Mouse (Mus musculus) intestine, postnatal 0 days (tissue): ENCODE data around the gene Napsa. TPM values are rescaled to one million over a fixed set of nuclear protein-coding genes. Genes with fewer than 3 reads are reported as not detected.

Experiments
- ATAC-seq: fragments of 200-750 bp; cut with Nextera tagmentation; 2 replicates; pipeline ENCODE4 v1.8.0; 2017; ENCODE audit warnings: mild to moderate bottlenecking, moderate TSS enrichment, moderate library complexity
- H3K27ac ChIP-seq: fragments of 300-500 bp; sonication (generic); 2 replicates; pipeline ENCODE4 v1.5.1; 2014; ENCODE audit warnings: mild to moderate bottlenecking, low read depth, low read length, moderate library complexity
- H3K27me3 ChIP-seq: fragments of 300-500 bp; sonication (generic); replicated peaks from 2 replicates; pipeline ENCODE4 v1.6.1; 2014; ENCODE audit warnings: low read length, mixed read lengths; ENCODE audit not compliant: control insufficient read depth, insufficient read depth
- H3K36me3 ChIP-seq: fragments of 300-500 bp; sonication (generic); 2 replicates; pipeline ENCODE4 v1.6.1; 2014; ENCODE audit warnings: mild to moderate bottlenecking, moderate library complexity; ENCODE audit not compliant: control insufficient read depth, insufficient read depth
- H3K4me1 ChIP-seq: fragments of 300-500 bp; sonication (generic); replicated peaks from 2 replicates; pipeline ENCODE4 v1.6.1; 2014; ENCODE audit warnings: antibody characterized with exemption, low read length, mixed read lengths; ENCODE audit not compliant: control insufficient read depth, insufficient read depth
- H3K4me2 ChIP-seq: fragments of 300-500 bp; sonication (generic); replicated peaks from 2 replicates; pipeline ENCODE4 v1.6.1; 2014; ENCODE audit warnings: low read depth, mild to moderate bottlenecking, moderate library complexity
- H3K4me3 ChIP-seq: fragments of 300-500 bp; sonication (generic); 2 replicates; pipeline ENCODE4 v1.5.1; 2014; ENCODE audit warnings: low read depth, low read length
- H3K9ac ChIP-seq: fragments of 300-500 bp; sonication (generic); 2 replicates; pipeline ENCODE4 v1.6.1; 2014; ENCODE audit warnings: mild to moderate bottlenecking, low read depth, low read length
- H3K9me3 ChIP-seq: fragments of 300-500 bp; sonication (generic); 2 replicates; pipeline ENCODE4 v1.6.1; 2016; ENCODE audit warnings: mixed run types; ENCODE audit not compliant: control insufficient read depth
- CTCF ChIP-seq: sonication (generic); IDR thresholded peaks from 2 replicates; pipeline ENCODE4 v1.5.1; 2016; ENCODE audit warnings: low read depth, mild to moderate bottlenecking, control low read depth, antibody characterized with exemption, moderate library complexity
- WGBS: fragments of 180-500 bp; shearing (Covaris S2); extraction: QIAGEN DNeasy Blood & Tissue Kit; methylation state at CpG from one replicate; pipeline ENCODE4 v1.1.7; 2014; 5-methylcytosine and 5-hydroxymethylcytosine counted together
- polyA plus RNA-seq: library from polyadenylated mRNA; unstranded; fragments of >200 nt; fragmentation: Nextera tagmentation; extraction: Ambion mirVana; gene quantifications from 2 replicates; pipeline ENCODE4 v1.2.1, GENCODE M21; 2015

The Napsa gene
- polyA plus RNA-seq, 1 experiment from 2014 or later = 0.99 TPM

GRCm38 (mm10) chr7:44537009-44537408 is 35.2 kb upstream of the Napsa start:
- no peak overlapping the region for H3K4me3 ChIP-seq
- WGBS = 72% methylated on average over 7 of the region's 7 CpGs
- no peak for ATAC-seq
- no peaks in the 10 kb centered on the region for H3K9me3 ChIP-seq
- no peaks in the 10 kb centered on the region for H3K27me3 ChIP-seq
- H3K4me2 ChIP-seq = no peak overlapping the region
- H3K27ac ChIP-seq = no peak overlapping the region
- no peak for TF ChIP-seq CTCF
- H3K4me1 ChIP-seq = no peaks in the 10 kb centered on the region
- peaks cover 60% of the 10 kb centered on the region for H3K36me3 ChIP-seq
- no peak overlapping the region for H3K9ac ChIP-seq

GRCm38 (mm10) chr7:44537496-44537895 is 34.7 kb upstream of the Napsa start:
- WGBS = 89% methylated on average over 13 of the region's 13 CpGs
- Histone ChIP-seq H3K27ac (no peak overlapping the region), H3K9ac (no peak overlapping the region), H3K9me3 (no peaks in the 10 kb centered on the region), H3K36me3 (peaks cover 65% of the 10 kb centered on the region), H3K4me2 (no peak overlapping the region), H3K4me1 (no peaks in the 10 kb centered on the region), H3K4me3 (no peak overlapping the region), H3K27me3 (no peaks in the 10 kb centered on the region)
- no peak for ATAC-seq
- no peak for TF ChIP-seq CTCF

- no peak overlapping the region for H3K9ac ChIP-seq
- no peak overlapping the region for H3K4me2 ChIP-seq
- ATAC-seq = no peak
- H3K36me3 ChIP-seq = peaks cover 71% of the 10 kb centered on the region
- WGBS = 91% methylated on average over 41 of the region's 41 CpGs
- no peak overlapping the region for H3K27ac ChIP-seq
- TF ChIP-seq CTCF = 0 out of 2 replicates have a peak, but pooled peaks have one; percentile 4
- H3K27me3 ChIP-seq = no peaks in the 10 kb centered on the region
- H3K9me3 ChIP-seq = no peaks in the 10 kb centered on the region
- H3K4me1 ChIP-seq = no peaks in the 10 kb centered on the region
- H3K4me3 ChIP-seq = no peak overlapping the region
These were observed 33.2 kb upstream of the Napsa start for GRCm38 (mm10) chr7:44538756-44539624.

GRCm38 (mm10) chr7:44542555-44542954 is 29.6 kb upstream of the Napsa start:
- no peak for ATAC-seq

GRCm38 (mm10) chr7:44543071-44543470 is 29.1 kb upstream of the Napsa start:
- no peaks in the 10 kb centered on the region for H3K9me3 ChIP-seq
- H3K4me2 ChIP-seq = no peak overlapping the region
- H3K9ac ChIP-seq = no peak overlapping the region
- no peak for TF ChIP-seq CTCF
- H3K27ac ChIP-seq = no peak overlapping the region
- 81% methylated on average over 12 of the region's 12 CpGs for WGBS
- no peaks in the 10 kb centered on the region for H3K4me1 ChIP-seq
- no peak for ATAC-seq
- no peak overlapping the region for H3K4me3 ChIP-seq
- H3K36me3 ChIP-seq = peaks cover 48% of the 10 kb centered on the region
- no peaks in the 10 kb centered on the region for H3K27me3 ChIP-seq

More at GRCm38 (mm10) chr7:44542555-44542954, 29.6 kb upstream of the Napsa start:
- H3K4me2 ChIP-seq = no peak overlapping the region
- 94% methylated on average over 11 of the region's 11 CpGs for WGBS
- H3K4me1 ChIP-seq = no peaks in the 10 kb centered on the region
- H3K9me3 ChIP-seq = no peaks in the 10 kb centered on the region
- H3K27me3 ChIP-seq = no peaks in the 10 kb centered on the region
- H3K9ac ChIP-seq = no peak overlapping the region
- H3K4me3 ChIP-seq = no peak overlapping the region
- H3K27ac ChIP-seq = no peak overlapping the region; the same call in 1 of the 2 replicates
- peaks cover 53% of the 10 kb centered on the region for H3K36me3 ChIP-seq
- TF ChIP-seq CTCF = no peak

- no peak overlapping the region for H3K4me2 ChIP-seq
- no peaks in the 10 kb centered on the region for H3K27me3 ChIP-seq
- ATAC-seq = no peak
- peaks cover 36% of the 10 kb centered on the region for H3K36me3 ChIP-seq
- no peak overlapping the region for H3K27ac ChIP-seq
- no peaks in the 10 kb centered on the region for H3K9me3 ChIP-seq
- no peak for TF ChIP-seq CTCF
- no peak overlapping the region for H3K4me3 ChIP-seq
- no peaks in the 10 kb centered on the region for H3K4me1 ChIP-seq
- H3K9ac ChIP-seq = no peak overlapping the region
- WGBS = 96% methylated on average over 3 of the region's 3 CpGs
These were observed 25.9 kb upstream of the Napsa start for GRCm38 (mm10) chr7:44546274-44546673.
